Mouse (Mus musculus): ENCODE data around the gene Card9.
A peak's percentile ranks its signal among the peaks of the same experiment; 100 is the strongest.

Gene Card9

DNA sequence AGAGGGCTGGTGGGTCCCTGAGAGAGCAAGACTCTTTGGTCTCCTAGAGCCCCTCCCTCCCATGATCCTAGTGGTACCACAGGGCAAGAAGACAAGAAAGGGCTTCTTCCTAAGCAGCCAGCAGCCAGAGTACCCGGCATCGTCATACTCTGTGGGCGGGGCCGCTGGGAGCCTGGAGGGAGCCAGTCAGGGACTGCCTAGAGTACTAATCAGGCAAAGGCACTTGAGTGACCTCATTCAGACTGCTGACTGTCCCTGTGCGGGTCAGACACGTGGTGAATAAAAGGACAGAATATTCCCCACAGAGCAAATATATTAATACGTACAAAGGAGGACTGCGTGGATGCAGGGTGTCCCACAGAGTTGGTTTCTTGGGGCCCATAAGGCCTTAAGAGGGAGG lies 31.3 kb downstream of the Card9 start:
- no peak for DNase-seq (ENCODE audit: extremely low read depth, low read depth)

DNA sequence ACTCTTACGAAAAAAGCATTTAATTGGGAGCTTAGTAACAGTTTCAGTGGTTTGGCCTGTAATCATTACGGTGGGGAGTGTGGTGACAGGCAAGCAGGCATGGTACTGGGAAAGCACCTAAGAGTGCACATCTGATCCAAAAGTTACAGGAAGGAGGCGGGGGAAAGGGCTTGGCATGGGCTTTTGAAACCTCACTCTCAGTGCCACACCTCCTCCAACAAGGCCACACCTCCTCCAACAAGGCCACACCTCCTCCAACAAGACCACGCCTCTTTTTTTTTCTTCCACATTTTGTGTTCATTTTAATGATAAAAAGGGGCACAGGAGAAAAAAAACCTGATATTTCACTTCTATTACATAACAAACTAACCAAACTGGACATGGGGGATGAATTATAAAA lies 32.9 kb downstream of the Card9 start:
- no peak for DNase-seq (ENCODE audit: extremely low read depth, low read depth)

DNA sequence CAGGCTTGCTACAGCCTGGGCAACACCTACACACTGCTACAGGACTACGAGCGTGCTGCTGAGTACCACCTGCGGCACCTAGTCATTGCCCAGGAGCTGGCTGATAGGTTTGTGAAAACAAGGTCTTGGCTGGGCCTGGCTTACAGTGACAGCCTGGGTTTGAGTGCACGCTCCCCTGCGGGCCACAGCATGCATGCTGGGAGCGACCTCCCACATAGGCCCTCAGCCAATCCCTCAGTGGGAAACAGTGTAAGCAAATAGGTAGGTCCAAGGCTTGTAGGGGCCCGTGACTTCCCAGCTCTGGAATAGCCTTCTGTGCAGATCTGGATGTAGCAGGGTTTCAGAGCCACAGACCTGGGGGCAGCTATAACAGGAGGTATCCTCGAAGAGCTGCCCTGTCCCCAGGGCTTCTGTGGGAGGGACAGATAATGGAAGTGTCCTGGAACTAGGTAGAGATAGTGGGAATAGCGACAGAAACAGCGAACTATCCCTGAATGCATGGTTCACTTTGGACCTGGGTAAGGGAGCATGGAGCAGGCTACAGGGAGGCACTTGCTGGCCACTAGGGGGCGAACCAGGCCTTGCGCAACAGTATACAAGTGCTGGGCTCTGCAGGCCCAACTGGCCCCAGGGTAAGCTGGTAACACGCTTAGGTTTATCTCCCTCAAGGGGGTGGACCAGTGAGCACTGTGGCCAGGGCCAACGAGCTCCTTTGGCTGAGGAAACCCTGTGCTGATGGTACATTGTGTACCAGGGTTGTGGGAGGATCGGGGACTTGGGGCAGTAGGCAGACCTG lies 35.1 kb downstream of the Card9 start:
- DNase-seq (ENCODE audit: extremely low read depth, low read depth): peak; percentile 55

DNA sequence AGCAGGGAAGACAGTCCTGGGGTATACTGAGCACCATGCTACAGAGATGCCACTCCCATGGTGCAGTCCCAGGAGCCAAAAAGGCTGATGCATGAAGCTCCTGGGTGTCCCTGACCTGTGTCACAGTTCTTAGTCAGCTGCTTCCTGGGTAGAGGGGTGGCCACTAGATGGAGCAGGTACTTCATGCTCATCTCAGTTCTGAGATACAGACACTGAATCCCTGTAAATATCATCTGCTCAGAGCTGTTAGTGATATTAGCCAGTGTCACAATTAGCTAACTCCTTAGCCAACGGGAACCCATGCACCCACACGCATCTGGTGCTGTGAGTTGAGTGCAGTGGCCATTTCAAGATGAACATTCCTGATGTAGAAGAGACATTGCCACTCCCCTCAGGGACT lies 35.8 kb downstream of the Card9 start:
- no peak for DNase-seq (ENCODE audit: extremely low read depth, low read depth)

DNA sequence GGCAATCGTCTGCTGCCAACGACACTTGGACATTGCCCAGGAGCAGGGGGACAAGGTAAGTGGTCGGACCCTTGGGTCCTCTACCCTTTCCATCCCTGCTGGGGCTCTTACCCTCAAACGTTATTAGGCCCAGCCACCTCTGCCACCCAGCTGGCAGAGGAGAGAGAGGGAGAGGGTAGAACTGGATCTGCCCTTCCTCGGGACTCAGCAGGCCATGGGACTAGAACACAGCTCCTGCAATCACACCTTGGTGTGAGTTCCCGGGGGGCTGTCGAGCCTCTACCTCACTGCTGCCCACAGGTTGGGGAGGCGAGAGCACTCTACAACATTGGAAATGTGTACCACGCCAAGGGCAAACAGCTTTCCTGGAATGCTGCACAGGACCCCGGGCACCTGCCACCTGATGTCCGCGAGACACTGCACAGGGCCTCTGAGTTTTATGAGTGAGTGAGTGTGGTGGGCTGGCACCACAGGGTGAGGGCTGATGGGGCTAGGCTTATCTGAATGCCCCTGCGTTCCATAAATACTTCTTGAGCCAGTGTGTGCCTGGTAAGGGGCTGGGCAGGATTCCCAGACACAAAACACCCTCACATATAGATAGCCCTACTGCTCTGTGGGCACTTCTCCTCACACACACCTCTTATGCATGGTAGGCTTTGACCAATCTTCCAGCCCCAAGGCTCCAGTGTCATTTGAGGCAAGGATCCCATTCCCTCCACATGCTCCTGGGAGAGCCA lies 37.0 kb downstream of the Card9 start:
- DNase-seq (ENCODE audit: extremely low read depth, low read depth): no peak

DNA sequence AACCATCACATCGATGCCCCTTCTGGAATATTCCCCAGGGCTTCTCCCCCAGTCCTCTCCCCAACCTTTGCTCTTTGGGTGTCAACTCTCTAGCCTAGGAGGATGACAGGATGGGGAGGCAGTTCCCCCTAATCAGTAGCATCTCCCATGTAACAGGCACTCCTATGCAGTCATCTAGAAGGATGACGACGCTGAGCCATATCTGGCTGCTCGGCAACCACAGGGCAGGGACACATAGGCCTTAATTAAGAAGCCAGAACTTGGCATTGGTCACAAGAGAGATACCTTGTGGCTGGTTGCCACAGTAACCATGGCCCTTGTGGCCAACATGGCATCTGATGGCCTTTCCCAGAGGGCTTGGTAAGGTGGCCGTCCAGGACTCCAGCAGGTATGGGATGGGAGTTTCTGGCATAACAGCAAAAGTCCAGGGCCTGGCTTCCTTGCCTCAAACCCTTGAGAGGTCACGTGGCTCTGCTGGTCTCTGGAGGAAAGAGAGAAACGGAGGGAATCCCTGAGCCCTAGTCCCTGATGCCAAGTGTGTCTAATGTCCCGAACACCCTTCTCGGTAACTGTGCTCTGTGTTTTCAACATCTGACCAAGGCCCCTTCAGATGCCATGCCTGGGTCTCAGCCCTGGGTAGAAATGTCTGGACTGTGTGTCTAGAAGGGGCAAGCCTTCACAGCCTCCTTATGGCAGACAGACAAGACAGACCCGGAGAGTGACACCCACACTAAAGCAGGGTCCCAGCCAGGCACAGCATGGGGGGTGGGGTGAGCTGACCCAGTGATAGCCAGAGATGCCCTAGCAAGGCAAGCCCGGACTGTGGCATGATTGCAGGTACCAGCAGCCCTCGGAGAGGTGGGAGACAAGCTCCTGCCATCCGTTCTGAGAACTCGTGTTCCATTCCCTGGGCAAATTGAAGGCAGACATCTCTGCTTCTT lies 40.2 kb downstream of the Card9 start:
- DNase-seq (ENCODE audit: extremely low read depth, low read depth): no peak

DNA sequence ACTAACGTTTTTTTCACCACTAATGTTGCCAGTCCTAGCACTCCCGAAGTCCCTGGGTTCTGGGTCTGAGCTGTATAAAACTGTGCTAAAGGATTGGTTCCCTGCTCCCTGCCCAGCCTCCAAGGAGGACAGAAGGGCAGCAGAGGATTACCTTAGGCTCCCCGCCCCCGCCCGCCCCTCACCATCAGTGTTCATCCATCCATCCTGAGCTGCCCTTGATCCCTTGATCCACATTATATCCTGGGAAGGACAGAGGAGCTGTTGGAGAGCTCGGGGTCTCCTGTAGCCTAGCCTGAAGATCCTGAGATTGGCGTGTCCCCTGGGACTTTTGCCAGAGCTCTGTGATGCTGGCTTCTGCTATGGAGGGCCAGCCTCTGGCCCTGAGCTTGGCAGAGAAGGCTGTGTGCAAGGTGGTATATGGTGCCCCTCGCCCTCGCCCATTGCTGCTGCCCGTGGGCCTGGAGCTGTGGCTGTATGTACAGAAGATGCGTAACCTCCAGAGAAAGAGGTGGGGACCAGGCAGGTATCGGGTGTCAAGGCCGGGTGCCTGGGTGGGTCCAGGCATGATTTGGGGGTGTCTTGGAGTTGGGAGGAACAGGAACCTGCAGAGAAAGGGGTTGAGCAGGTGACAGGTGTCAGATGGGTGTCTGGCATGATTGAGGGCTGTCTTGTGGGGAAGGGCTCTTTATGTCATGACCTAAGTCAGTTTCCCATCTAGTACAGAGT lies 41.0 kb downstream of the Card9 start:
- DNase-seq (ENCODE audit: extremely low read depth, low read depth): no peak

DNA sequence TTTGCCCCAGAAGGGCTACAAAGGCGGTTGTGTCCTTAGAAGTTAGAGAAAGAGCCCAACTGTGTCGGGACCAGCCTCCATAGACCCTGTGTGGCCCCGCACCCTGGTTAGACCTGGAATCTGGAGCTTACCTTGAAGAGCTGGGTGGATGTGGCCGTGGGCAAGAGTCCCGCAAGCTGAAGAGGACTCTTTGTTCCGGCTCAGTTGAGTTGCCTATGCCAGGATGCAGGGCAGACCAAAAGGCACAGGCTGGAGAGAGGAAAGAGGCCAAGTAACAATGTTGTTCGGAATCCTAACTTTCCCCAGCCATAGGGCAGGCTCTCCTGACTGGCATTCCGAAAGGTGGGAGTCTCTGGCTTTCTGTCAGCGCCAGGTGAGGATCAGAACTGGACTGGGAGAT lies 41.6 kb downstream of the Card9 start:
- no peak for DNase-seq (ENCODE audit: extremely low read depth, low read depth)

DNA sequence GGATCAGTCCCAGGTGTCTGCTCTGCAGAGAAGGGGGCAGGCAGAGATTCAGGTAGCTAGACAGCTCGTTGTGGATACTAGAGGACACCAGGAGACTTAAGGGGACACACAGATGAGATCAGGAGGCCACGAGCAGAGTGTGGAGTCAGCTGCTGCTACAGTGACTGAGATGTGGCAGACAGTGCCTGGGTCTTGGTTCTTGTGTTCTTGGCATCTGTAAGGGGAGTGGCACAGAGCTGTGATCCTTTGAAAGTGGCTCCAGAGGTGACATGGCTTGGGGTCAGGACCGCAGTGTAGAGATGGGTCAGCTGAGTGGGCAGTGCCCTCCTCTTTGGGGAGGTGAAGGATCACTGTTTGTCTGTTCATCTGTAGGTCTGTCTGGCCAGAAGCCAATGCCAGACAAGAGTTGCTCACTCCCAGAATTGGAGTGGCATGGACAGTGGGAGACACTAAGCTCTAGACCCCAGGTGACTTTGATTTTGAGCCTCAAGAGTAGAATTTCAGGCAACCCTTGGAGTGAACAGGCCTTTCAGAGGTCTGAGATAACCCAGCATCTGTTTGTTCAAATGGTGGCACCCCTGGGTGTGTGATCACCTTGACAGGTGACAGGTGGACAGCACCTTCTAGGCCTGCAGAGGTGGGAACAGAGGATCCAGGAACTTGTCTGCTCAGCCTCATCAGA lies 42.6 kb downstream of the Card9 start:
- no peak for DNase-seq (ENCODE audit: extremely low read depth, low read depth)

DNA sequence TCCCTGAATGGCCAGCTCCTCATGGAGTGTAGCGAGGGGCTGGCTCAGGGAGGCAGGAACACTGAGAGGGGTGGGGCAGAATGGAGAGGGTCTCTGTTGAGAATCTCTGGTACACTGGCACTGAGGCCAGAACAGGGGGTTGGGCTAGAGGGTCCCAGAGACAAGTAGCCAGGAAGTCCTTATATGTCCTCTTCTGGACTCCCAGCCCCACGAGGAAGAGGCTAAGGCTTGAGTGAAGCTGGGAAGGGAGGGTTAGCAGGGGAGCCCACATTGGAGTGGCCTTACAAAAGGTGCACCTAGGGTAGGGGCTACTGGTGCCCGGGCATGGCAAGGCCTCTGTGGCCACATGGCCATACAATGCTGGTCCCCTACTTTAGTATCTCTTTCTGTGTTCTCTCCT lies 43.3 kb downstream of the Card9 start:
- DNase-seq (ENCODE audit: extremely low read depth, low read depth): no peak

DNA sequence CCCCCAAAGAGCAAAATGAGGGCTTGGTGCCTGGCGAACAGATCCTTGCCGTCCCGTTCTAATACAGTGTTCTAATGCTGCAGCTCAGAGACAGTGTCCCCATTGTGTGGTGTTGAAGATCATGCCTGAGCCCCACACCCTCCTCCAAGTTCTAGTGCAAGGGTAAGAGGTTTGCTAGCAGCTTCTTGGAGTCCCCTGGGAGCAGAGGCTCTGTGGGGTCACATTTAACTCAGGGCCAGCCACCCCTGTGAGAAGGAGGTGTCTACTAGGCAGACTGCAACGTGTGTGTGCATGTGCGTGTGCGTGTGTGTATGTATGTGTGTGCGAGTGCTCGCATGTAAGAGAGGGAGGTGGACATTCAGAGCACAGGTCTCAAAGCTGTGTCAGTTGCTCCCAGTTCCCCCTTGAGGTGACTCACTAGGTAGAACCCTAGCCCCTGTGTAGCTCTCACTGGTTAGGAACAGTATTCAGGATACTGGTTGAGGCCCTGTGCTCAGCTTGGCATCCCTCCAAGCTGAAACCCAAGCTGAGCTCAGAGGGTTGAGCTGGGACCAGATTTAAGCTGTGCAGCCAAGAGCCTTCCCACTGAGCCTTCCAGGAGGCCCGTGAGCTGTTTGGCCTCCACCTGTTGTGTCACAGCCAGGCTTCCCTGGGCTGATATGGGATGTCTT lies 44.0 kb downstream of the Card9 start:
- no peak for DNase-seq (ENCODE audit: extremely low read depth, low read depth)

DNA sequence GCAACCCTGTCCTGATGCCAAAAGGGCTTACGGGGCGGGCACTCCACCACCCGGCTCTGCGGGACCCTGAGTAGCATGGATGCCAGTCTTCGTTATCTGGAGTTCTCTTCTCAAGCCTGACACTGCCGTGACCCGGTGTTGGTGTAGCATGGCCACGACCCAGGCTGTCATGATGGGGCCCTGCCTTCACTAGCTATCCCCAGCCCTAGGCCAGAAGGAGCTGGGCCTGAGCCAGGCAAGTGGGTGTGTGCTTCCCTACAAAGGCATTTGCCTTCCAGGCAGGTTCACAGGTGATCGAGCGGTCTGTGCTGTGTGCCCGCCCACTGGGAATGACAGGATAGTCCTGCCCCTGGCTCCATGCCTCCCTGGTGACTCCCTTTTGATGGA lies 44.8 kb downstream of the Card9 start:
- no peak for DNase-seq (ENCODE audit: extremely low read depth, low read depth)

DNA sequence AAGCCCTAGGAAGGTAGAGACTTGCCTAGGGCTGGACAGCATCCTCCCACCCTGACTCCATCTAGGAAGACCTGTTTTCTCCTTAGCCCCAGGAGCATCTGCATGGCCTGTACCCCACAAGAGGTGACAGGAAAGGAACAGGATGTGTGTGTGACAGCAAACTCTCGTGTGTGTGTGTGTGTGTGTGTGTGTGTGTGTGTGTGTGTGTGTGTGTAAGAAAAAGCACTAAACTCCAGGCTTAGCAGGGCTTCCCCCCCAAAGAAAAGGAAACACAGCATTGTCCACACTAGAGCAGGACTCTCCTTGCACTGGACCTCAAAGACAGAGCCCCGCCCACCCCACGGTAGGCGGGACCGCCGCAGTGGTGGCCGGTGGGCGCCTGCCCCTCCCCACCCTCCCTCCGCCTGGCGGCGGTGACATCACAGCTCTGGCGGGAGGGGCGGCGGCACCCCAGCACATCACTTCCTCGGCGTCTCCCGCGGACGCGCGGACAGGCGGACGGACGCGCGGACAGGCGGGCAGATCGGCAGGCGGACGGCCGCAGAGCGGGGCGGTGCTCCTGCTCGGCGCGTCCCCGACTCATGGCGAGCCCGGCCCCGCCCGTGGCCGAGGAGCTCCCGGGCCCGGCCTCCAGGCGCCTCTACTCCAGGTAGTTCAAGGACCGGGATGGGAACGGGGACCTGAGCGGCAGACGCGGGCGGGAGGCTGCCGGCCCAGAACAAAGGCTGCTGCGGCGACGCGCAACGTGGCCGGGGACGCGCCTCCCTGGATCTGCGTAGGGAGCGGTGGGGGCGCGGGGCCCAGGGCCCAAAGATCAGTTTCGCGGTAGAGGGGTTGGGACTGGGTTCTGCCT lies 45.4 kb downstream of the Card9 start, which contains the start of gene Gpsm1:
Gene Gpsm1, plus strand, starts transcription at position 444 of the 853 bp plus-strand sequence.
- no peak for DNase-seq (ENCODE audit: extremely low read depth, low read depth)

DNA sequence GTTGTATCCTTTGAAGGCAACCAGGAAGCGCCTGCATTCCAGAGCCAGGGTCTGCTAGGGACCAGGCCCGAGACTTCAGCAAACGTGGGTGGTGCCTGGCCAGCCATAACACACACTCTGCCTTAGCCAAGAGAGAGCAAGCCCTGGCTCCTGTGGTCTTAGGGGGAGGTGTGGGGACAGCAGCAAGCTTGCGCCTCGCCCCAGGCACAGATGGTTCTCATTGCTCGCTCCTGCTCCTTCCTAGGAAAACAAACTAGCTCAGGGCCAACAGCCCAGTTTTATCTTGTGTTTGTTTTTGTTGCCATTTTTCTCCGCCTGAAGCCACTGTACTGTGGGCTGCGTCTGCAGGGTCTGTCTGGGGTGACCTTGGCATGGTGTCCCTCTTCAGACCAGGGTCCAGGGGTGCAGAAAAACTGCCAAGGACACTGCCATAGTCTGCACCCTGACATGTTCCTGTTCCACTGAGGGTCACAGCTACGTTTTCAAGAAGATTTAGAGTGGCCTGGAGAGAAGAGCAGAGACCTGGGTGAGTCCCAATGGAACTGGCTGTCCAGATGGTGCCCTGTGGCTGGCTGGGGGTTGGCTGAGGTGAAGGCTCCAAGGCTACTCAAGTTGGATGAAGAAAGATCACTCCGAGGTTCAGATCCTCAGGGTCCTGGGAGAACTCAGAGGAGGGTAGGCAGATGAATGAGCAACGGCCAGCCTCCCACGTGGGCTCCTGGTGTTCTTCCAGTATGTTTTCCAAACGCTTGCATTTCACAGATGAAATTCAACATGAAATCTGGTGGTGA lies 46.2 kb downstream of the Card9 start:
- DNase-seq (ENCODE audit: extremely low read depth, low read depth): no peak

DNA sequence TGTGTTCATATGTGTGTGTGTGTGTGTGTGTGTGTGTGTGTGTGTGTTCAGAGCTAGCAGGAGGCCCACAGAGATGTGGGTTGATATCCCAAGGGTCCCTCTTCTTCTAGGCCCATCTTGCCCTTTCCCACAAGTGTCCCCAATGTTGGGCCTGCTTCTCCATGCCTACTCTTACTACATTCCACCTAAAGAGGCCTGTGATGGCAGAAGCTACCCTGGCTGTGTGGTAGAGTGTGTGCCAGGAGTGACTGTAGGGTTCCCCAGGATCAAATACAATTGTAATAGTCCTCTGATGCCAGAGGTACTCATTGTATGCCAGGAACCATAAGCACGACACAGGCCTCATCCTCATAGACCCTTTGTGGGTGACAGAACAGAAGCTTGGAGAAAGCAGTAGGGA lies 47.3 kb downstream of the Card9 start:
- no peak for DNase-seq (ENCODE audit: extremely low read depth, low read depth)

DNA sequence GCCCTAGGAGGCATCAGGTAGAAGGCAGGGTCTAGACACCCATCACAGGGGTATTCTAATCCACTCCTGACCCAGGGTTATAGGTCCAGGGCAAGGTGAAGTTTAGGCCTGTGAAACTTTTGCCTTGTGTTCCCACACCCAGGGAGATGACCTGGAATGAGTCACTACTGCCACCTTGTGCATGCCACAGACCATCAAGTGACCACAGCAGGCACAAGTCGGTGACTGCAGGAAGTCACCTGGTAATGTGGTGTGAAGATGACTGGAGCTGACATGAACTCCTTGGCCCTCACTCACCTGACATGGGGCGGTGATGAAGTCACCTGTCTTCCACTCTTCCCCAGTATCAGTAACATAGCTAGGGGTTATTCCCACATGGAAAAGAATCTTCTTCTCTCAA lies 47.9 kb downstream of the Card9 start:
- DNase-seq (ENCODE audit: extremely low read depth, low read depth): no peak

DNA sequence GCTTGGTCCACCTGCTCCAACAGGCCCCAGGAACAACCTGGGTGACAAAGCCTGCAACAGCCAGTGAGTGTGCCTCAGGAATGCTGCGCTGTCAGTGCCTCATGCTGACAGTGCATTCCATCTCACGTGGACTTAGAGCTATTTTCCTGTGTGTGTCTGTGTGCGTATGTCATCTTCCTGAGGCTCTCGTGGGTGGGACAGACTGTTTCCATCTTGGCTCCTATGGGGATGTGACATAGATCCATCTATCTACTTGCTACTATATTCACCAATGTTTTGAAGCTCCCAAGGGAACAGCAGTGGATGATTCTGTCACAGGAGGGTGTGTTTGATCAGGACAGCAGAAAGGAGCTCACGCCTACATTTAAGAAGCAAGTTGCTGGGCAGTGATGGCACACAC lies 48.8 kb downstream of the Card9 start:
- DNase-seq (ENCODE audit: extremely low read depth, low read depth): no peak

DNA sequence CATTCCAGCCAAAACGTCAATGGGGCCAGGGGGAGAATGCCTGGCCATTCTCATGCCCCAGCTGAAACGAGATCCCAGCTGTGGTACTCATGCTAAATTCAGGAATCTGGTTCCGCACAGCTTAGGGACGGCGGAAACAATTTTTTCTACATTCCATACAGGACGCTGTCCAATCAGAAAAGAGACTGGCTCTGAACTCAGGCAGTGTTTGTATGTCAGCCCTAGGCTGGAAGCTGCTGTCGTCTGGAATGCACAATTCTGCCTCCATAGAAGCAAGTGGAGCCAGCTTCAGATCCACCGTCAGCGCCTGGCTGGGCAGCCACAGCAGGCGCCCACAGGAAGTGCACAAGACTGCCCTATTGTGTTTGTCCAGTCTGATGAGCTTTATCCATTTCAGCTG lies 51.0 kb downstream of the Card9 start:
- no peak for DNase-seq (ENCODE audit: extremely low read depth, low read depth)
